Mouse (Mus musculus): ENCODE results near the gene S100a4.

- no peak for TF ChIP-seq CTCF (conservative IDR thresholded peaks at IDR 0.05; ENCODE audit: insufficient read depth, insufficient read length, low read depth, low read length)
- no peak for TF ChIP-seq POLR2A (IDR thresholded peaks at IDR 0.05; ENCODE audit: low read depth, low read length)
Observed at GRCm38 (mm10) chr3:90600458-90601195, 2.9 kb upstream of the S100a4 start.
